Mouse (Mus musculus) G1E (cell line): ENCODE results near the gene Atp2c1.

Source experiments
- CTCF ChIP-seq: IDR thresholded peaks from 2 replicates; pipeline ENCODE4 v1.5.1; 2012; ENCODE audit warnings: low read depth, low read length, inconsistent platforms, mixed read lengths
- GATA1 ChIP-seq: IDR thresholded peaks from 2 replicates; pipeline ENCODE4 v1.6.1; 2012; ENCODE audit warnings: borderline replicate concordance, low read length, inconsistent platforms, mixed read lengths

GRCm38 (mm10) chr9:105492744-105493143 lies 34.4 kb downstream of the Atp2c1 start:
- TF ChIP-seq CTCF (no peak), GATA1 (no peak)
